Mouse (Mus musculus) forebrain, embryonic 11.5 days (tissue): ENCODE measurements around the gene Synrg. TPM values are rescaled to one million over a fixed set of nuclear protein-coding genes. Genes with fewer than 3 reads are reported as not detected.
A peak's percentile ranks its signal among the peaks of the same experiment; 100 is the strongest.

Experiments used
- ATAC-seq: fragments of 200-750 bp; cut with Nextera tagmentation; replicated peaks from 2 replicates; pipeline ENCODE4 v1.8.0; 2017; ENCODE audit warnings: moderate TSS enrichment; ENCODE audit not compliant: low FRiP score
- DNase-seq: peaks from one replicate; pipeline ENCODE4 v3.0.0-alpha.2; 2017; ENCODE audit warnings: low spot score
- H3K27ac ChIP-seq: fragments of 300-500 bp; sonication (generic); 2 replicates; pipeline ENCODE4 v1.5.1; 2014; ENCODE audit warnings: low read depth, low read length
- H3K27me3 ChIP-seq: fragments of 300-500 bp; sonication (generic); 2 replicates; pipeline ENCODE4 v1.6.1; 2014; ENCODE audit warnings: mild to moderate bottlenecking, low read length, mixed read lengths; ENCODE audit not compliant: control insufficient read depth, insufficient read depth
- H3K36me3 ChIP-seq: fragments of 300-500 bp; sonication (generic); 2 replicates; pipeline ENCODE4 v1.6.1; 2014; ENCODE audit warnings: mild to moderate bottlenecking, low read length, moderate library complexity, mixed read lengths; ENCODE audit not compliant: control insufficient read depth, insufficient read depth
- H3K4me1 ChIP-seq: fragments of 300-500 bp; sonication (generic); replicated peaks from 2 replicates; pipeline ENCODE4 v1.6.1; 2014; ENCODE audit warnings: low read length, mixed read lengths; ENCODE audit not compliant: control insufficient read depth, insufficient read depth
- H3K4me2 ChIP-seq: fragments of 300-500 bp; sonication (generic); 2 replicates; pipeline ENCODE4 v1.6.1; 2014; ENCODE audit warnings: low read depth, mild to moderate bottlenecking, low read length, moderate library complexity, mixed read lengths; ENCODE audit not compliant: severe bottlenecking
- H3K4me3 ChIP-seq: fragments of 300-500 bp; sonication (generic); 2 replicates; pipeline ENCODE4 v1.5.1; 2014; ENCODE audit warnings: low read depth, low read length
- H3K9ac ChIP-seq: fragments of 300-500 bp; sonication (generic); 2 replicates; pipeline ENCODE4 v1.6.1; 2014; ENCODE audit warnings: low read length
- H3K9me3 ChIP-seq: fragments of 300-500 bp; sonication (generic); 2 replicates; pipeline ENCODE4 v1.6.1; 2016; ENCODE audit warnings: low read length, mixed read lengths; ENCODE audit not compliant: control insufficient read depth
- whole genome bisulfite sequencing: fragments of 180-500 bp; shearing (Covaris S2); extraction: QIAGEN DNeasy Blood & Tissue Kit; methylation state at CpG from one replicate; pipeline ENCODE4 v1.1.7; 2014; 5-methylcytosine and 5-hydroxymethylcytosine counted together
- polyA plus RNA-seq: library from polyadenylated mRNA; unstranded; fragments of >200 nt; fragmentation: Nextera tagmentation; extraction: Ambion mirVana; gene quantifications from 2 replicates; pipeline ENCODE4 v1.2.1, GENCODE M21; 2014

Synrg gene
- polyA plus RNA-seq, 1 experiment from 2014 or later = 20.8 TPM

DNA sequence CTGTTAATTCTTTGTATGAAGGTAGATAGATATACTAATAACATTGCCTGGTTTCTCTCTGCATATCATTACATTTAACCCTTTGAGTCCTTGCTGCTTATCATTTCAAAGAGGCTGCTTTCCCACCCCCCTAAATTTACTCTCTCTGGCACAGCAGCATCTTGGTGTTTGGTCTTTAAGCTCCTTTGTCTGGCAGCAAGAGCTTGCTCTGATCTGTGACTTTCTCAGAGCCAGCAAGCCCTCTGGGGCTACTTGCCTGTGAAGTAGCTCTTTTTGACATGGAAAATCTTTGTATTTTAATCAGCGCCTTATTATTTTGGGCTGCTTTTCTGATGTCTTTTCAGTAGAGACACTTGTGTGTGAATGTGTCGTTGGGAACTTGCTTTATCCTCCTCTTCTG, 47.3 kb downstream of the Synrg start:
- H3K27me3 ChIP-seq = no peaks in the 10 kb centered on the region
- no peak overlapping the region for H3K4me2 ChIP-seq
- H3K9ac ChIP-seq = no peak overlapping the region
- no peaks in the 10 kb centered on the region for H3K9me3 ChIP-seq
- peaks cover 5% of the 10 kb centered on the region; the same call in 1 of the 2 replicates for H3K36me3 ChIP-seq
- 24% methylated on average over 2 of the region's 2 CpGs for WGBS
- no peak overlapping the region for H3K4me3 ChIP-seq
- no peak for DNase-seq
- no peak overlapping the region; the same call in 1 of the 2 replicates for H3K27ac ChIP-seq
- peaks cover 7% of the 10 kb centered on the region; the same call in 1 of the 2 replicates for H3K4me1 ChIP-seq
- ATAC-seq = no peak

DNA sequence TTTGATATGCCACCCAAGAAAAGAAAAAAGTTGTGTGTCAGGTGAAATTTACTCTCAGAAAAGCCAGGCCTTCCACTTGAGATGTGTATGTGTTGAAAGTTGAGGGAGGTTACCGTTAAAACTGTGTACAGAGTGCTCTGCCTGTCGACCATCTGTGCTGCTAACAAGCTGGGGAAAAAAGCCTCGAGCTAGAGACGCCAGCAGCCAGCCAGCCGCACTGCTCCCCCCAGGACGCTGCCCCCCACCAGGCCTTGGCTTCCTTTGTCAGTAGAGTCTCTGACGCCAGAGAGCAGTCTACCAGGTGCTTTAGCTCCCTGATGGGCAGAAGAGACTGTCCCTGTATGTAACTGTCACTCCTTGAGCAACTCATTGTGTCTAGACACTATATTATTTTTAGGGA, 48.9 kb downstream of the Synrg start:
- ATAC-seq = no peak
- peak; percentile 65 for DNase-seq
- Histone ChIP-seq H3K9me3 (no peaks in the 10 kb centered on the region), H3K27me3 (no peaks in the 10 kb centered on the region), H3K9ac (no peak overlapping the region), H3K4me3 (no peak overlapping the region), H3K36me3 (peaks cover 5% of the 10 kb centered on the region; the same call in 1 of the 2 replicates), H3K4me1 (peaks cover 7% of the 10 kb centered on the region; the same call in 1 of the 2 replicates), H3K4me2 (no peak overlapping the region), H3K27ac (peak overlapping the region; percentile 42; the same call in 1 of the 2 replicates)
- WGBS = 9% methylated on average over 7 of the region's 7 CpGs

DNA sequence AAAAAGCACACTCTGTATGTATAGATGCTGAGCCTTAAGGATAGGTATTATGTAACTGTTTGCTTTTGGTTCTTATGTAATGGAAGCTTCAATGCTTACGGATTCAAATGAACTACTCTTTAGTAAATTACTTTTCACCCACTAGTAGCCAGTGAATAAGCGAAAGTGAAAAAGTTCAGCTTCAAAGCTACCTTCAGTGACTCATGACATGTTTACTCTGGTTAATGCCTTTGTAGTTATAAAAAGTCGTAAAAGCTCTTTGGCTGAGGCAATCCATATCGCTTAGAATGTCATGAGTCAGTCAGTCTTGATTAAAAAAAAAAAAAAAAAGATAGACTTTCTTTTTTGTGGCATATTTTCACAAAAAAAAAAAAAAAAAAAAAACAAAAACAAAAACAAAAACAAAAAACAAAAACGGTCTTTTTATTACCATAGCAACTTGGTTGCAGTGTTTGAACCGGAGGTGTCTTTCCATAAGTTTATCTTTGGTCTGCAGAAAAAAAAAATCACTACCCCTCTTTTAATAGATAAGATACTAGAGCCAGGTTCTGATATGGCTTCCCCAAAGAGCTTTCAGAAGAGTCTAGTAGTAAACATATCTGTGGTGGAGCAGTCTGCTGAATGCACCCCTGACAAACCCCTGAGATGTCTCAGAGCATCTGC, 52.0 kb downstream of the Synrg start:
- Histone ChIP-seq H3K4me3 (no peak overlapping the region), H3K9ac (no peak overlapping the region), H3K36me3 (no peaks in the 10 kb centered on the region; the same call in 1 of the 2 replicates), H3K4me1 (peaks cover 3% of the 10 kb centered on the region; the same call in 1 of the 2 replicates), H3K9me3 (no peaks in the 10 kb centered on the region), H3K27ac (no peak overlapping the region), H3K27me3 (no peaks in the 10 kb centered on the region), H3K4me2 (no peak overlapping the region)
- no peak for DNase-seq
- no peak for ATAC-seq
- 96% methylated on average over 6 of the region's 6 CpGs for WGBS

DNA sequence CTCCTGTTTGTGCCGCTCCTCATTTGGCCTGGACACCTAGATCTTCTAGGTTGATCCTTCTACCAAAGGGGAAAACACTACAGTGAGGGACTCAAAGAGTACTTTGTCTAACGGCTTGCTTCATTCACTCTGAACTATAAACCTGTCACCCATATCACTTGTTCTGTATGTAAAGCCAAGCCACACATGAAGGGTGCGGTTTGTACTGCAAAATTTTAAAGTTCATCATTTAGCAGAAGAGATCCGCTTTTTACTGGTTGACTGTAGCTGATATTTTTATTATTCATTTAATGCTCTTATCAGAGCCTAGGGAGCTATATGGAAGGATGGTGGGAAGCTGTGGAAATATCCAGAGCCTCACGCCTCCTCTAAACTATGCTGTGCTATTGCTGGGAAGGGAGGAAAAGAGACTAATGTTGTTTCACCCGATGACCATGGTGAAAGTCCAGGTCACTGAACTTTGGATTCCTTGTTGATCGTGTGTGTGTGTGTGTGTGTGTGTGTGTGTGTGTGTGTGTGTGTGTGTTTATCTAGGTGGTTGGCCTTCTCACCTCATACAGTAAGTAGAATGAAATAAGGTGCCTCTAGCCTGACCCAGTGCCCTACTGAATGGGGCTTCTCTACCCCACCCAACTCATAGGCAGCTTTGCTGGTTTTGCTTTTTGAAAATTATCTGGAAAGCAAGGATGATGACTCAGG, 52.7 kb downstream of the Synrg start:
- Histone ChIP-seq H3K9ac (no peak overlapping the region), H3K4me3 (no peak overlapping the region), H3K4me2 (no peak overlapping the region), H3K27ac (no peak overlapping the region), H3K27me3 (no peaks in the 10 kb centered on the region), H3K9me3 (no peaks in the 10 kb centered on the region), H3K36me3 (no peaks in the 10 kb centered on the region; the same call in 1 of the 2 replicates), H3K4me1 (no peaks in the 10 kb centered on the region; the same call in 1 of the 2 replicates)
- 90% methylated on average over 7 of the region's 7 CpGs for WGBS
- ATAC-seq (no peak), DNase-seq (no peak)

DNA sequence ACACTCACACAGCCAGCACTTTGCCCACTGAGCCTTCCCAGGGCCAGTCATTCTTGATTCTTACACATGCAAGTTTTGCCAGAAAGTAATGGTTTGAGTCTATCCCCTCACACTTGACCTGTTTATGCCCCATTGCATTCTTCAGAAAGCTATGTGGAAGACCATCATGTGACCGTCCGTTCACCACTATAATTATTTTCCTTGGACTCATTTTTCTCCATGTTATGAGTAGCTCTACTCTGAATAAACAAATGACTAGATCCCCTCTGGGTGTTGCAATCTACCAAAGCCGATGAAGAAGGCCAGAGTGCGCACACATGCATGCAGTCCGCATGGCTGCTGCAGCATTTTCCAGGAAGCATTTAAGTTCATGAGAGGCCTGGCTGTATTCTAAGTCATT, 63.0 kb downstream of the Synrg start:
- Histone ChIP-seq H3K4me1 (no peaks in the 10 kb centered on the region), H3K9me3 (no peaks in the 10 kb centered on the region), H3K9ac (no peak overlapping the region), H3K27ac (no peak overlapping the region), H3K4me2 (no peak overlapping the region), H3K27me3 (no peaks in the 10 kb centered on the region), H3K4me3 (no peak overlapping the region), H3K36me3 (peaks cover 10% of the 10 kb centered on the region)
- no peak for ATAC-seq
- no peak for DNase-seq
- WGBS = 96% methylated on average over 5 of the region's 5 CpGs

DNA sequence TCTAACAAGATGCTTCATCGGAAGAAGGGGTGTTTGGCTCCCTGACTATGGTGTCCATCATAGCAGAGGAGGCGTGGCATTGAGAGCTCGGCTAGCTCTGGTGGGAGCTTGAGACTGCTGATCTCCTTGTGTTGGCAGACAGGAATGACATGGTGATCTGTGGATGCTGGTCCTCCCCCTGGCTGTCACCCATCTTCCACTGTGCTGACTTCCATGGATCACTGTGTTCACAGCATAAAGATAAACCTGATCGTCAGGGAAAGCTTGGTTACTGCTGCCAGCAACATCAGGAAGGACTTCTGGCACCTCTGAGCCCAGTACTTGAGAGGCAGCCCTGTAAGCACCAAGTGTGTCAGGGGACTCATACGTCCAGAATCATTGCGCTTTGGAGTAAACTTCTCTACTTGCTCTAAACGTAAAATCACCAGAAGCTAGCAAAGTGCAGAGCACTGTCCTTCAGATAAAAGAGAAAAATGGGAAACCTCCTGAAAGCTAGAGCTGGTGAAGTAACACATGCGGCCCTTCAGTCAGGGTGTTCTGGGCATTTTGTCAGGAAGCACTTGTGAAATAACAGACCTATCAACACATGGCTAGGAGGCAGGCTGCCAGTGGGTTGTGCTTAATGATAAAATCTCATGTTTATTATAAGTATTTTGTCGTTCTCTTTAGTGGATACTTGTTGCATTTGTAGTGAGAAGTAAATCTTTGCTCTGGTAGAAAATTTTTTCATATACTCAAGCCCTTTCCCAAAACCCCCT, 64.2 kb downstream of the Synrg start:
- Histone ChIP-seq H3K9ac (no peak overlapping the region), H3K4me1 (no peaks in the 10 kb centered on the region), H3K27me3 (no peaks in the 10 kb centered on the region), H3K4me2 (no peak overlapping the region), H3K36me3 (peaks cover 10% of the 10 kb centered on the region), H3K4me3 (no peak overlapping the region), H3K27ac (no peak overlapping the region), H3K9me3 (no peaks in the 10 kb centered on the region)
- no peak for DNase-seq
- no peak for ATAC-seq
- 90% methylated on average over 9 of the region's 9 CpGs for WGBS

DNA sequence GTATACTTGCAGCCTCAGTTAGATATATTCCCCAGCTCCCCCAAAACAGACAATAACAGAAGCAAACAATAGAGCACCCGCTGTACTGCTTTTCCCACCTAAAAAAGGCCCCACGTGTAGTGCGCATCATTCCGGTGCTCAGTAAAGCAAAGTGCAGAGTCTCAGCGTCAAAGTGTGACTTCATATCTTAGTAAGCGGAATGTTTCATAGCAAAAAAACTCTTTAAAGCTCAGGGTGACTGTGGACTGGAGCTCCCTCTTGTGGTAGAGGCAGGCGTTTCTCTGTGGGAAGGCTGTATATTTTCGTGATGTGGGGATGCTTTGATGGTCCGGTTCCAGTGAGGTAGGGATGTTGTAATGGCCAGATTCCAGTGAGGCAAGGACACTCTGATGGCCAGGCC, 67.7 kb downstream of the Synrg start:
- no peak overlapping the region for H3K27ac ChIP-seq
- 60% methylated on average over 9 of the region's 9 CpGs for WGBS
- H3K4me1 ChIP-seq = no peaks in the 10 kb centered on the region
- H3K4me2 ChIP-seq = no peak overlapping the region
- H3K9ac ChIP-seq = no peak overlapping the region
- H3K4me3 ChIP-seq = no peak overlapping the region
- no peaks in the 10 kb centered on the region; the same call in 1 of the 2 replicates for H3K36me3 ChIP-seq
- DNase-seq (no peak), ATAC-seq (no peak)
- no peaks in the 10 kb centered on the region for H3K27me3 ChIP-seq
- H3K9me3 ChIP-seq = no peaks in the 10 kb centered on the region

DNA sequence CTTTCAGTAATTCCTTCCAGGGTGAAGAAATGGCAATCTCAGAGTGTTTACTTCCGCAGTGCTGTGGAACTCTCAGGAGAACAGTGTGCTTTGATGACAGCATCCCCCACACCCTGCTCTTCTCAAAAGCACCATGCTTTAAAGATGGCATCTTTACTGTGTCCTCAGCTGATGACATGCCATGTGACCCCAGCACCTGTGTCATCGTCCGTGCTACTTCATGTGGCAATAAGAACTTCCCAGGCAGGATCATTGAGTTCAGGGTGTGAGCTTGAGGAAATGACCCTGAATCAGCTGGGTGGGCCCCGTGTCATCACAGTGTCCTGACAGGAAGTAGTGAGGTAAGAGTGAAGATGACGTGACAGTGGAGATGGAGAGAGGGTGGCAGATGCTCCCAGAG, 68.3 kb downstream of the Synrg start:
- no peaks in the 10 kb centered on the region for H3K4me1 ChIP-seq
- 91% methylated on average over 5 of the region's 5 CpGs for WGBS
- H3K27ac ChIP-seq = no peak overlapping the region

More for the DNA sequence above, 68.3 kb downstream of the Synrg start:
- Histone ChIP-seq H3K4me3 (no peak overlapping the region), H3K9me3 (no peaks in the 10 kb centered on the region), H3K4me2 (no peak overlapping the region), H3K27me3 (no peaks in the 10 kb centered on the region), H3K36me3 (no peaks in the 10 kb centered on the region; the same call in 1 of the 2 replicates), H3K9ac (no peak overlapping the region)
- DNase-seq = no peak
- no peak for ATAC-seq
